Mouse (Mus musculus) ES-Bruce4 (cell line): ENCODE measurements around the gene Mapk12.

Source experiments
- CTCF ChIP-seq: IDR thresholded peaks from one replicate; pipeline ENCODE4 v1.8.1; 2011; ENCODE audit warnings: low read depth, low read length
- EP300 ChIP-seq: IDR thresholded peaks from 2 replicates; pipeline ENCODE4 v1.6.1; 2011; ENCODE audit warnings: low read depth, low read length; ENCODE audit not compliant: insufficient read depth
- POLR2A ChIP-seq: IDR thresholded peaks from one replicate; pipeline ENCODE4 v1.8.1; 2011; ENCODE audit warnings: low read length; ENCODE audit not compliant: insufficient read depth

DNA sequence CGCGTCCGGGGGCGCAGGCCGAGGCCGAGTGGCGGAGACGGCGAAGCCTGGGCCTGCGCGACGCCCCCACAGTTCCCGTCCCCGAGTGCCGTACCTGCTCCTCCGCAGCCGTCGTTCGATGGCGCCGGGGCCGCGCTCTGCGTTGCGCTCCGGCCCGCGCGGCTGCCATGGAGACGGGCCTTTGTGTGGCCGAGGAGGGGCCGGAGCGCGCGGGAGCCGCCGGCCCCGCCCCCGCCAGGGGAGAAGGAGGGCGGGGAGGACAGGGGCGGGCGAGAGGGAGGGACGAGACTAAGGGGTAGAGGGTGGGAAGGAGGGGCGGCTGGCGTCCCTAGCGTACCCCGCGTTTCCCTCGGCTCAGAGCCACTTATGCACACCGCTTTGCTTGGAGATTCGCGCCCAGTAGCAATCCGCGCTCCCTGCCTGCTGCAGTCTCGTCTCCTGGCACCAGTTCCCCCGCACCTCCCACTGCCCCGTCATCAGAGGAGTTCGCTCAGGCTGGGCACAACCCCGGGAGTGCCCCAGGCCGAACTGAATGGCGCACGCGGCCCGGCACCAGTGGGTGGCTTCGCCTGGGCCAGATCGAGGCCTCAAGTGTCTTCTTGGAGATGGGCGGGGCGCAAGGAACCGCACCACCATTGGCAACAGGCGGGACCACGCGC is 40.2 kb upstream of the Mapk12 start, which contains the start of gene Plxnb2:
- TF ChIP-seq CTCF = no peak
- peak; percentile 52; the same call in 1 of the 2 replicates for TF ChIP-seq EP300
- peak; percentile 92 for TF ChIP-seq POLR2A
